Mouse (Mus musculus) cerebellum, adult 2 months (tissue): ENCODE data around the gene Lyzl6.

Source experiments
- CTCF ChIP-seq: fragments of 200-500 bp; IDR thresholded peaks from 2 replicates; pipeline ENCODE4 v1.5.1; 2011; ENCODE audit warnings: low read depth, mild to moderate bottlenecking, control low read depth, low read length, moderate library complexity, borderline replicate concordance; ENCODE audit not compliant: insufficient read depth
- POLR2A ChIP-seq: fragments of 200-500 bp; IDR thresholded peaks from 2 replicates; pipeline ENCODE4 v1.6.1; 2011; ENCODE audit warnings: low read length, control low read depth, borderline replicate concordance; ENCODE audit not compliant: insufficient read depth

GRCm38 (mm10) chr11:103634806-103635205 lies 3.9 kb downstream of the Lyzl6 start:
- no peak for TF ChIP-seq CTCF
- TF ChIP-seq POLR2A: no peak
